Mouse (Mus musculus) heart, embryonic 12.5 days (tissue): ENCODE measurements around the gene Fh1. TPM values are rescaled to one million over a fixed set of nuclear protein-coding genes. Genes with fewer than 3 reads are reported as not detected.

Source experiments
- polyA plus RNA-seq: library from polyadenylated mRNA; unstranded; fragments of >200 nt; fragmentation: Nextera tagmentation; extraction: Ambion mirVana; gene quantifications from 2 replicates; pipeline ENCODE4 v1.2.1, GENCODE M21; 2016

The Fh1 gene
- polyA plus RNA-seq, 1 experiment from 2014 or later: 192 TPM

Other genes starting within 250 kb of the Fh1 start
- gene Rgs7, start 133.1 kb downstream of the Fh1 start, polyA plus RNA-seq: 0.72 and 1.4 TPM in 2 replicates
- gene Kmo, start 5.3 kb downstream of the Fh1 start, polyA plus RNA-seq: 0.18 and 0.29 TPM in 2 replicates
- 15.3 and 16.6 TPM in 2 replicates for gene Opn3, start 67.1 kb upstream of the Fh1 start, polyA plus RNA-seq
- 8.1 and 8.5 TPM in 2 replicates for gene Chml, start 67.3 kb upstream of the Fh1 start, polyA plus RNA-seq
- not detected in 2 replicates for gene Wdr64, start 73.0 kb upstream of the Fh1 start, polyA plus RNA-seq